7 mouse cellular contexts compared by ENCODE assay signal in genomic region chr9:4375828-4376639, GRCm38 (mm10). TPM values are rescaled to one million over a fixed set of nuclear protein-coding genes. Genes with fewer than 3 reads are reported as not detected.
DNase-seq lines count a peak whose midpoint lies in the region; ATAC-seq and TF ChIP-seq lines count a peak whose summit lies in the region.

Msantd4 (plus strand) TSS chr9:4376562.

- peak within 1 kb of the TSS; percentile 76 for H3K4me3 ChIP-seq in embryonic facial prominence, embryonic 10.5 days
- peak within 1 kb of the TSS; percentile 75 for H3K4me3 ChIP-seq in intestine, postnatal 0 days (ENCODE audit: low read depth, low read length)
- peak within 1 kb of the TSS; percentile 73 for H3K4me3 ChIP-seq in midbrain, embryonic 12.5 days
- H3K4me3 ChIP-seq in small intestine, adult 2 months (ENCODE audit: low read depth, low read length), result peak within 1 kb of the TSS; percentile 80

- TF ChIP-seq CTCF in intestine, postnatal 0 days (IDR thresholded peaks at IDR 0.05; ENCODE audit: low read depth), result peak; percentile 10; the same call in 1 of the 2 replicates
- peak; percentile 18; the same call in 1 of the 2 replicates for TF ChIP-seq CTCF in small intestine, adult 2 months (IDR thresholded peaks at IDR 0.05; ENCODE audit: extremely low read depth, insufficient read length, insufficient replicate concordance, low read depth, low read length)

- H3K36me3 ChIP-seq in embryonic facial prominence, embryonic 10.5 days (replicated peaks), result peaks cover 8% of the 10 kb centered on the region
- H3K36me3 ChIP-seq in intestine, postnatal 0 days (ENCODE audit: control insufficient read depth, insufficient read depth), result no peaks in the 10 kb centered on the region
- no peaks in the 10 kb centered on the region for H3K36me3 ChIP-seq in midbrain, embryonic 12.5 days
- H3K36me3 ChIP-seq in small intestine, adult 2 months (ENCODE audit: control insufficient read depth, insufficient read depth, low read length), result no peaks in the 10 kb centered on the region

- H3K4me1 ChIP-seq in embryonic facial prominence, embryonic 10.5 days, result peaks cover 6% of the 10 kb centered on the region
- no peaks in the 10 kb centered on the region for H3K4me1 ChIP-seq in intestine, postnatal 0 days (replicated peaks; ENCODE audit: control insufficient read depth, insufficient read depth, low read length)
- H3K4me1 ChIP-seq in midbrain, embryonic 12.5 days, result peaks cover 8% of the 10 kb centered on the region
- H3K4me1 ChIP-seq in small intestine, adult 2 months (ENCODE audit: control insufficient read depth, insufficient read depth, insufficient read length, low read length), result no peaks in the 10 kb centered on the region

- TF ChIP-seq POLR2A in small intestine, adult 2 months (IDR thresholded peaks at IDR 0.05; ENCODE audit: low read depth, low read length), result peak; percentile 44; the same call in 1 of the 2 replicates

- peak within 1 kb of the TSS; percentile 91 for H3K27ac ChIP-seq in embryonic facial prominence, embryonic 10.5 days (replicated peaks)
- peak within 1 kb of the TSS; percentile 70 for H3K27ac ChIP-seq in intestine, postnatal 0 days (ENCODE audit: low read depth, low read length)
- H3K27ac ChIP-seq in midbrain, embryonic 12.5 days (replicated peaks), result peak within 1 kb of the TSS; percentile 86
- peak within 1 kb of the TSS; percentile 66 for H3K27ac ChIP-seq in small intestine, adult 2 months (ENCODE audit: insufficient read depth, low read depth, low read length)

- intact Hi-C loops in left cerebral cortex, postnatal 4 days (cut with DNase I), result no loop called here

- peak within 1 kb of the TSS; percentile 74 for H3K4me2 ChIP-seq in intestine, postnatal 0 days (replicated peaks; ENCODE audit: low read depth)
- peak within 1 kb of the TSS; percentile 62 for H3K4me2 ChIP-seq in midbrain, embryonic 12.5 days (replicated peaks)

- H3K9me3 ChIP-seq in embryonic facial prominence, embryonic 10.5 days, result no peaks in the 10 kb centered on the region
- H3K9me3 ChIP-seq in intestine, postnatal 0 days (ENCODE audit: control insufficient read depth), result no peaks in the 10 kb centered on the region
- no peaks in the 10 kb centered on the region for H3K9me3 ChIP-seq in midbrain, embryonic 12.5 days

- no peaks in the 10 kb centered on the region for H3K27me3 ChIP-seq in embryonic facial prominence, embryonic 10.5 days (replicated peaks; ENCODE audit: low read depth, poor library complexity, severe bottlenecking)
- H3K27me3 ChIP-seq in intestine, postnatal 0 days (replicated peaks; ENCODE audit: control insufficient read depth, insufficient read depth, low read length), result no peaks in the 10 kb centered on the region
- no peaks in the 10 kb centered on the region for H3K27me3 ChIP-seq in midbrain, embryonic 12.5 days
- H3K27me3 ChIP-seq in small intestine, adult 2 months (ENCODE audit: control insufficient read depth, insufficient read depth, low read length), result no peaks in the 10 kb centered on the region

- ATAC-seq in intestine, postnatal 0 days, result peak; percentile 100
- ATAC-seq in midbrain, embryonic 12.5 days (ENCODE audit: low FRiP score, low read depth), result peak; percentile 100

- DNase-seq in adrenal gland, postnatal 10 days, result peak; percentile 96
- peak; percentile 96 for DNase-seq in embryonic facial prominence, embryonic 10.5 days (ENCODE audit: low spot score)
- DNase-seq in gonadal fat pad, adult 2 months (ENCODE audit: low read depth), result peak; percentile 75
- DNase-seq in left cerebral cortex, postnatal 4 days, result peak; percentile 98

- WGBS in embryonic facial prominence, embryonic 10.5 days, result 3% methylated on average over 31 of the region's 31 CpGs
- 3% methylated on average over 31 of the region's 31 CpGs for WGBS in intestine, postnatal 0 days
- WGBS in midbrain, embryonic 12.5 days, result 1% methylated on average over 31 of the region's 31 CpGs
- 2% methylated on average over 31 of the region's 31 CpGs for WGBS in small intestine, adult 2 months

- H3K9ac ChIP-seq in intestine, postnatal 0 days (ENCODE audit: low read depth, low read length), result peak within 1 kb of the TSS; percentile 40
- H3K9ac ChIP-seq in midbrain, embryonic 12.5 days (replicated peaks), result peak within 1 kb of the TSS; percentile 65

RNA-seq across cellular contexts. Expression of gene Msantd4, which starts in this region (rescaled TPM):
- total RNA-seq in adrenal gland, postnatal 10 days (2021), result 10 to 100 TPM; 31.9 to 33.1 TPM
- polyA plus RNA-seq in embryonic facial prominence, embryonic 10.5 days (2016; fragmentation: Nextera tagmentation; extraction: Ambion mirVana), result 54.0 and 56.6 TPM in 2 replicates
- polyA plus RNA-seq in gonadal fat pad, adult 2 months (2012; rRNA removed), result 5.5 and 7.4 TPM in 2 replicates
- polyA plus RNA-seq in intestine, postnatal 0 days (2015; fragmentation: Nextera tagmentation; extraction: Ambion mirVana), result 27.9 and 33.0 TPM in 2 replicates
- 10 to 100 TPM; 41.6 to 44.9 TPM for total RNA-seq in left cerebral cortex, postnatal 4 days (2021)
- polyA plus RNA-seq in midbrain, embryonic 12.5 days (2016; fragmentation: Nextera tagmentation; extraction: Ambion mirVana), result 78.9 and 81.7 TPM in 2 replicates
- polyA plus RNA-seq in small intestine, adult 2 months (2012; rRNA removed), result 0.46 and 0.90 TPM in 2 replicates

Comparison
In these comparisons a context has a peak if more than half of its experiments do, and no peak if none do; other contexts are left out.
1. Peak in every context shown above with its lines: DNase-seq, ATAC-seq, H3K4me3 ChIP-seq and H3K27ac ChIP-seq.